Mouse (Mus musculus) T-helper 17 cell (primary cell): ENCODE measurements around the gene Kncn.

Experiments
- in situ Hi-C, 2 experiments: fragments of 300-600 bp; cut with MboI, MseI; formaldehyde crosslinking; loops; 1 replicate in 1 of 2; 2 replicates in 1 of 2; pipeline ENCODE4 v1.15.1; 2025; ENCODE audit warnings: high pct_unique_total_duplicates in 2 of 2

Gene Kncn

GRCm38 (mm10) chr4:115884022-115884421 is at the start of gene Kncn:
Kncn (plus strand) TSS chr4:115884400.
- in situ Hi-C loops: no loop called here

- in situ Hi-C loops: no loop called here
These were observed 48.6 kb upstream of the Kncn start for GRCm38 (mm10) chr4:115835576-115835975.

GRCm38 (mm10) chr4:115838196-115838595 is 46.0 kb upstream of the Kncn start:
- in situ Hi-C loops: no loop called here

GRCm38 (mm10) chr4:115838696-115839641 is 45.2 kb upstream of the Kncn start, which contains the start of gene Mknk1:
Mknk1 (plus strand) TSS chr4:115839198.
- in situ Hi-C loops: no loop called here

GRCm38 (mm10) chr4:115839956-115840355 is 44.2 kb upstream of the Kncn start:
- in situ Hi-C loops: no loop called here

GRCm38 (mm10) chr4:115840842-115841241 is 43.4 kb upstream of the Kncn start:
- in situ Hi-C loops: no loop called here

- in situ Hi-C loops: no loop called here
These were observed 37.5 kb upstream of the Kncn start for GRCm38 (mm10) chr4:115846656-115847055.

GRCm38 (mm10) chr4:115847377-115847776 is 36.8 kb upstream of the Kncn start:
- in situ Hi-C loops: no loop called here

- in situ Hi-C loops: no loop called here
These were observed 36.1 kb upstream of the Kncn start for GRCm38 (mm10) chr4:115848083-115848482.

- in situ Hi-C loops: no loop called here
These were observed 35.1 kb upstream of the Kncn start for GRCm38 (mm10) chr4:115848990-115849677.

- in situ Hi-C loops: no loop called here
These were observed 34.1 kb upstream of the Kncn start for GRCm38 (mm10) chr4:115850111-115850510.

GRCm38 (mm10) chr4:115850631-115851030 is 33.6 kb upstream of the Kncn start:
- in situ Hi-C loops: no loop called here

GRCm38 (mm10) chr4:115851569-115851968 is 32.6 kb upstream of the Kncn start:
- in situ Hi-C loops: no loop called here

GRCm38 (mm10) chr4:115855100-115855499 is 29.1 kb upstream of the Kncn start:
- in situ Hi-C loops: no loop called here

- in situ Hi-C loops: no loop called here
These were observed 28.6 kb upstream of the Kncn start for GRCm38 (mm10) chr4:115855609-115856008.

GRCm38 (mm10) chr4:115856282-115856681 is 27.9 kb upstream of the Kncn start:
- in situ Hi-C loops: no loop called here

- in situ Hi-C loops: no loop called here
These were observed 26.8 kb upstream of the Kncn start for GRCm38 (mm10) chr4:115857293-115857883.

- in situ Hi-C loops: loop anchor here in 1 of 2 experiments (10.0 kb wide), 1 partner anchor 1171 kb away; no protein-coding TSS in a partner anchor
These were observed 20.8 kb upstream of the Kncn start for GRCm38 (mm10) chr4:115863352-115863751.

GRCm38 (mm10) chr4:115863880-115864279 is 20.3 kb upstream of the Kncn start:
- in situ Hi-C loops: loop anchor here in 1 of 2 experiments (10.0 kb wide), 1 partner anchor 1171 kb away; no protein-coding TSS in a partner anchor

- in situ Hi-C loops: loop anchor here in 1 of 2 experiments (10.0 kb wide), 1 partner anchor 1165 kb away; no protein-coding TSS in a partner anchor
These were observed 14.5 kb upstream of the Kncn start for GRCm38 (mm10) chr4:115869512-115870210.

- in situ Hi-C loops: no loop called here
These were observed 11.0 kb upstream of the Kncn start for GRCm38 (mm10) chr4:115873231-115873630.
